Mouse (Mus musculus): Measurements from ENCODE around the gene Zbtb16. TPM values are rescaled to one million over a fixed set of nuclear protein-coding genes. Genes with fewer than 3 reads are reported as not detected.

The Zbtb16 gene
- polyA plus RNA-seq, 1 experiment, result 1.2 TPM

DNA sequence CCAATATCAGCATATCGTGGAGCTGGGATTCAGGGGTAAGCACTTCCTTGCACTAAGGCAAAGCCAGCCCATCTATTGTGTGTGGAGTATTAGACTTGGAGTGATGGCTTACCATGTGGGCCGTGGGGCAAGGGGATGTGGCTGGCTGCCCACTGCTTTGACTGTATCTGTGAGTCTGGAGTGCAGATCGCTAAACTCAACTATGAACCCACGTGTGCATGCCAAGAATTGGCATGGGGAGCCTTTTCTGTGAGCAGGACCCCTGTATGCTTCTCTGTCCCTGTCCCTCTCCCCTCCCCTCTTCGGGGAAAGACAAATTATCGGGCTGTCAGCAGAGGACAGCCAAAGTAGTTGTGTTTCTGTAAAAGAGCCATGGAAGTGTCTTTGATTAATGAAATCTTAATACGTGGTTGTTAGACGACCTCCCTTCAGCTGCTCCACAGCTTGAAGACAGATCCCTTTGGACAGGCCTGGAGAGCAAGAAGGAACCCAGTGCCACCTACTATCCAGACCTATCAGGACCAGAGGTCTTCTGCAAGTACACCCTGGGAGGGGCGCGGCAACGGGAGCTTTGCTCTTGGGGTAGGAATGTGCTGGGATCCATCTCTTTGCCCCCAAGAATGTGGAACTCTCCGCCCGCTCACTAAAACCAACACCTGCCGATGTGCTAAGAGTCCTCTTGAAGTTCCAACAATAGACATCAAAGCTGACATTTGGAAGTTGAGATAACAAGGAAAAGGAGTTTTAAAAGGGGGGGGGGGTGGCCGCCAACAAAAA lies 53.5 kb downstream of the Zbtb16 start:
- 55% methylated on average over 15 of the region's 15 CpGs for WGBS
- DNase-seq (ENCODE audit: low read depth, low spot score), result no peak

DNA sequence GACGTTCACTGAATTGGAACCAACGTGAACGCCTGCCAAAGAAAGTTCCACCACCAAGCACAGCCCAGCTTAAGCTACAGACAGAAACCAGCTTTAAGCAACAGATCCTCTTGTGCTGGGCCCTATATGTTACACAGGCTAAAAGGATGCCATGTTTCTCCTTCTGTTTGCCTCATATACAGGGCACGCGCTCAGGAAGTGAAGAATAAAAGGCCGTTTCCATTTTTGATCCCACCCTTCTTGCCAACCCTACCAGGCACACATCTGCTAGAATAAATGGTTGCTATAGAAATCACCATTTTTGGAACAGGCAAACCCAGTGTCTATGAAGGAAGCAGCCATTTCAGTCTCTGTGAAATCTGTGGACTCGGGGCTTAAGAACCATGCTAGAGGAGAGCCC lies 59.8 kb downstream of the Zbtb16 start:
- no peak for DNase-seq (ENCODE audit: low read depth, low spot score)
- 89% methylated on average over 7 of the region's 7 CpGs for WGBS

DNA sequence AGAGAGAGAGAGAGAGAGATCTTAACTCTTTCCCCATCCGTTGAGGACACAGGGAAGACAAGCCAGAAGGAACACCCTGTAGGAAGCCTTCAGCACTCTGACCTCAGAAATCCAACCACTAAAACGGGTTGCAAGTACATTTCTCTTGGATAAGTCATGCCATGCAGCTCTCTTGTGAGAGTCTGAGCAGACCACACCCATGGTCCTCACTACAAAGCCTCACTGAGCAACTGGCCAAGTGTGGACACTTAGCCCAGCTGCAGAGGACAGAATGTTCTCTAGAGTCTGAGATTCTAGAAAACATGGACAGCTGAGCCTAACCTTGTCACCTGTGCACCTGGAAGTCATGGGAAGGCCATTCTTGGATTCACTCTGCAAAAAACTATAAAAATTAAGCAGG lies 60.5 kb downstream of the Zbtb16 start:
- no peak for DNase-seq (ENCODE audit: low read depth, low spot score)

DNA sequence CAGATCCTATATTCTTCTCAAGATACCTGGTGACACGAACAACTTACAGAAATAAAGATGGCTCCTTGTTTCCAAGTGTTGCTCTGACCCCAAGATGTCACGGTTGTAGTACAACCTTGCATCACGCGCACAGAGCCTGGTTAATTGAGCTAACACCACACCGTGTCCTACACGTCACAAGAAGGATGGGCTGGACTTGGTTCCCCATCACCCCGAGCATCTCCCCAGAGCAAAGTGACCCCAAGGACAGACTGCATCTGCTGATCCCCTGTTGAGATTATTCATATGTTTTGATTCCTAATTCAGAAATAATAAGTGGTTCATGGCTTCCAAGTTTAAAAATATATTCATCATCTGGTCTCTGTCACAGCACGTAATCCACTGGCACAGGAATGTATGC lies 62.3 kb downstream of the Zbtb16 start:
- 90% methylated on average over 8 of the region's 8 CpGs for WGBS
- no peak for DNase-seq (ENCODE audit: low read depth, low spot score)

More for the DNA sequence above, 60.5 kb downstream of the Zbtb16 start:
- WGBS, result 36% methylated on average over 2 of the region's 2 CpGs

DNA sequence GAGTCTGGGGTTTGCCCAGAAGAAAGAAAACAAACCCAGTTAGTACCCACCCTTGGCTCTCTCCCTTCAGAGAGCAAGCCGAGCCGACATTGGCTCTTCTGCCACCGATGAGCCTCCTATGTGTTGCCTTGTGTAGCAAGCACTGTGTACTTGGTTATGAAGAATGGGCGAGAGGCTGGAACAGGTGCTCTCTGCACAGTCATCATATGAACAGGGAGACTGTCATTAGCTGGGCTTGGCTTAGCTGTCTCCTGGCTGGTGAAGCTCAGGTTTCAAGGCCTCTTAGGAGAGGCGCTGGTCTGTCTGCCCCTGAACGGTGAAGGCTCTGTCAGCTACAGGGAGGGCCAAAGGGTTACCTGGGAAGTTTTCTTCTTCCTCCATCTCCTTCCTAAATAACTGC lies 62.9 kb downstream of the Zbtb16 start:
- no peak for DNase-seq (ENCODE audit: low read depth, low spot score)
- WGBS, result 77% methylated on average over 6 of the region's 6 CpGs

DNA sequence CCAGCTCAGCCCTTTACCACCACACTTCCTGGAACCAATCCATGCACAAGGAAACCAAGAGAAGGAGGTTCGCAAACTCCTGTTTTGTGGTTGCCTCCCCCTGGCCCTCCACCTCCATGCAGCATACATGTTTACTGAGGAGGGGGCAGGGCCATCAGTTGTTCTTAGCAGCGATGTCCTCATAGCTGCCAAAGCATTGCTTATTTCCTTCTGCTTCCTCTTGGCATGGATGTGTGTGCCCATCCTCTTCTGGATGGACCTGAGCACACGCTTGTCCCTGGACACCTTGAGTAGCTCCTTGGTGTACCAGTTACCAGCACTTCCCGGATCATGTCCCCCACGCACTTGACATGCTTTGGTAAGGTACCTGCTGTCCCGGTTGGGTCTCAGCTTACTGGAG lies 64.5 kb downstream of the Zbtb16 start:
- 80% methylated on average over 6 of the region's 6 CpGs for WGBS

DNA sequence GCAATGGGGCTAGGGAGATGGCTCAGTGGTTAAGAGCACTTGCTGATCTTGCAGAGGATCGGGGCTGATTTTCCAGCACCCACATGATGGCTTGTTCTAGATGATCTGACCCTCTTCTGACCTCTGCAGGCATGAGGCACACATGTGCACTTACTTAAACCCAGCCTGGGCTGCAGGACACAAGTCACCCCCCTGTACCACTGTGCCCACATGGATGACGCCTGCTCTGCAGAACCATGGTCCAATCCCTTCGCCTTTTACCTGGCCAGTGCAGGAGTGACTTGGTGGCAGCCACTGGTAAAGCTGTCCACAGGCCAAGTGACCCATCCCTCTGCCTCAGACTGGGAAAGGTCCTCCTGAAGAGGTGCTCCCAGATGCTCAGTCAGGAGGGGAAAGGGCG lies 67.1 kb downstream of the Zbtb16 start:
- WGBS, result 88% methylated on average over 4 of the region's 4 CpGs
- no peak for DNase-seq (ENCODE audit: low read depth, low spot score)

More for the DNA sequence above, 64.5 kb downstream of the Zbtb16 start:
- no peak for DNase-seq (ENCODE audit: low read depth, low spot score)

DNA sequence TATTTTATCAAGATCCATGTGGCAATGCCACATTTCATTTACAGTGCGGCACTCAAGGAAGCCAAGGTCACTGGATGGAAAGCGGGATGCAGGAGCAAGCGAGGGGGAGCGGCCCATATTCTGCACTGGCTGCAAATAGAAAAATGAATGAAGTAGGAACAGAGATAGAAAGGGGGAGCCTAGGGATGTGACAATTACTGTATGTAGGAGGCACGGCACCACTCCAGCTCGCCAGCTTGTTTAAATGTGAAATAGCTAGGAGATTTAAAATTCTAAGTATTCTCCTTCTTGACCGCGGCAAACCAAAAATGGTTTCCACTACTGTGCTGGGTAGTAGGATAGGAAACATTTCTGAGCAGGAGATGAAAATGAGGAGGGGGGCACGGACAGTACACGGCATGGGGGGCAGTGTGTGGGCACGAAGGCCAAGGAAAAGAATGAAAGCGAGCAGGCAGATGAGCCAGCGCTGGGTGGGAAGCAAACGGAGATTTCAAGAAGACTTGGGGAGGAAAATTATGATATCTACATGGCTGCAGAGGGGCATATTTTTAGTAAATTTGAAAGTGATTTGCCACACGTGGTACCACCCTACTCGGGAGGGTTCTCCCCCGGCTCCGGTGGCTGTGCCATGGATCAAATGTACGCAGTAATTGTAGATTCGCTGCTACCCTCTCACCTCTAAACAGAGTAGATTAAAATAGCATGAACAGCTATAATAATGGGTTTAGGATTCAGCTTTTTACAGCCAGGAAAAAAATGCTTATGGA lies 68.2 kb downstream of the Zbtb16 start:
- DNase-seq (ENCODE audit: low read depth, low spot score), result no peak
- WGBS, result 87% methylated on average over 20 of the region's 20 CpGs

DNA sequence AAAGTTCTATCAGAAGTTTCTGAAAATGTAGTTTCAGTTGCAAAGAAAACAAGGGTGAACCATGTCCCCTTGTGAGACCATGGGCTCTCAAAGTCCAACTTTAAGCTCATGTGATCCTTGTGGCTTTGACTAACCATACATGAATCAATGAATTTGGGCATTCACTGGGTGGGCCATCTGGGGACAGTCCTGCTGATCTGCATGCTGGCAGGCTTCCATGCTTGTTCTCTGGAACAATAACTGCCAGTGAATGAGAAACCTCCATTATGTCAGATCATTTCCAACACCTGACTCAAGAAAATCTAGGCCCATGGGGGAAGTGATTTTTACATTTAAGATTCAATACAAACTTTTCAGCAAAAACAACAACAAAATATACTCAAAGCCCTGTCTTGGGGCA lies 70.1 kb downstream of the Zbtb16 start:
- no peak for DNase-seq (ENCODE audit: low read depth, low spot score)

DNA sequence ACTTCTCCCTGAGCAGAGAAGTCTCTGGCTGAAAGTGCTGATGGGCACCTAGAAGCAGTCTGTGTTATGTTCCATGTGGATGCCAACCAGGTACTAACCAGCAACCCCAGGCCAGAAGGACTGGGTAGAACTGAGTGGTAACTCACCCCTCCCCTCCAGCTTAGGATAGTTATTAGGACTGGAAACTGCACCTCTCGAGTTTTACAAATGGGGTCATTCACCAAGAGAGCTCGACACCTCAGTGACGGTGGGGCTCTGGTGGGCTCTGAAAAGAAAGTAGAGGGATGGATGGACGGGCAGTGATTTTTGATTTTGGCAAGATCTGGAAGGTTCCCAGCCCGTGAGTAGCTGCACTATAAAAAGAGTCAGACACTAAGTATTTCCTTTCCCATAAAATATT lies 71.7 kb downstream of the Zbtb16 start:
- DNase-seq (ENCODE audit: low read depth, low spot score), result no peak
- WGBS, result 76% methylated on average over 5 of the region's 5 CpGs

DNA sequence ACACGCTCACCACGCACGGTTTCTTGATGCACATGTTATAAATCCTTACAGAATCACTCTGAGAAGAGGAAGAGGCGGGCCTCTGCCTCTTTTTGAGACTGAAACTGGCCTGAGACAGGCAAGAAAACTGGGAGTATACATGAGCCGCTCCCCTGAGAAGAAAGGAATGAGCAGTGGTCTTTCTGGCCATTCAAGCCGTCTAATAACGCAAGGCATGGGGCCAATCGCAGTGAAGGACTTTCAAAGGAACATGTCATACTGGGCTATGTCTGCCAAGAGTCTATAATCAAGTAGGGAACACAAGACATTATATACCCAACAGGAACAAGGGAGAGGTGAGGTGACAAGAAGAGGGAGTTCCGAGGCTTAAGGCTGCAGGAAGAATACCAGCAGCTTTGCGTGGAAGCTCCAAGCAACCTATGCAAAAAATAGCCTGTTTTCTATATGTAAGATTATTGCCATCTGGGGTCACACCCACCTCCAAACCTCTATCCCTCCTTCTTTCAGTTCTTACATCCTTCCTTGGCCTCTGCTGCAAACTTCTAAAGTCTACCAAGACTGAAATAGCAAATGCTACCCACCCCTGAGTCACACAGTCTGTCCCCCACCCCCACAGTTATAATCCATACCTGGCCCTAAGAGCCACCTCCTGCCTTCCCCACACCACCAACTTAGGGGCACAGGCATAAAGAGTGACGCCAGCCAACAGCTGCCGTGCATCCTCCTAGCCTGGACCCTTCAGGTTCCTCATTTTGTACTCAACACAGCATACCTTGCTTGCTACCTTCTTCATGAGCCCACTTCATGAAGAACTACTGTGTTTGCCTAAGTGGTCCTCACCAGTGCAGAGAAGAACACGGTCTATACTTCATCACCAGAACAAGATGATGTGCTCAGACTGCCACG lies 74.0 kb downstream of the Zbtb16 start:
- WGBS, result 90% methylated on average over 14 of the region's 14 CpGs
- DNase-seq (ENCODE audit: low read depth, low spot score), result no peak

DNA sequence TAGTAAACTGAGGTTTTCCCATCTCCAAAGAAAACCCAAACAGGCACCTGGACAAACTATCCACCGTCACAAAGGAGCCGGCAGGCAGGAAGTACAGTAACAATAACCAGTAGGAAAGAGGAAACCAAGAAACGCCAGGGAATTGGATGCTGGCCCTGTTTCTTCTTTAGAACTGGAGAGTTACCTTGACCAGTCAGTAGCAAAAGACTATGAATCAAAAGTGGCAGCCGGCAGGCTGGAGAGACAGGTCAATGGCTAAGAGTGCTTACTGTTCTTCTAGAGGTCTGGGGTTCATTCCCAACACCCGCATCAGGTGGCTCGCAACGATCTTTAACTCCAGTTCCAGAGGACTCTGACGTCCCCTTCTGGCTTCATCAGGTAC lies 74.9 kb downstream of the Zbtb16 start:
- 65% methylated on average over 8 of the region's 8 CpGs for WGBS
- no peak for DNase-seq (ENCODE audit: low read depth, low spot score)

DNA sequence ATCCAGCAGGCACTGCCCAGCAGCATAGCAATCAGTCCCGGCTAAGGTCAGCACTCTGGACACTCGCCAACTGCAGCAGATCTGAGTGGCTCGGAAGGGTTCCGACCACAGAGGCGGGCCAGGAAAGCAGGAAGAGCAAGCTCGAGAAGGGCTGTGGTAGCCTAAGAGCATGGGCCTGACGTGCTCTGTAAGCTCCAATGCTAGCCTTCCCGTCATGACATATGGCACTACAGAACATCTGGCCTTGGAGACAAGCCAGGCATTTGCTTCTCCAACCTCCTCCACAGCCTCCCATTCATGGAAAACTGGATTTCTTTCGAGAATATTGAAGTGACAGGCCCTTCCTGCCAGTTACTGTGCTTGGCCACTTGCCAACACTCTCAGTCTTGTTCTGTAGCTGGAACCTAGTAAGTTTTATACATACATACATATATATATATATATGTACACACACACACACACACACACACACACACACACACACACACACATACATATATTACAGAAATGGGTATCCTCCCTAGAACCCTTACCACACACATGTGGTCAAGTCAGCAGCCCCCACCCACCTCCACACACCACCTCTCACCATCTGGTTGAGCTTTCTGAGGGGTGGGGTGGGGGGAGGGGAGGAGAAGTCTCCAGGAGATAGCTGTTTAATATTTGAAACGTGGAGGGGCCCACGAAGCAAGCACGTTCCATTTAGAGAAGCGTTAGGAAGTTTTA lies 75.4 kb downstream of the Zbtb16 start:
- DNase-seq (ENCODE audit: low read depth, low spot score), result no peak
- 27% methylated on average over 13 of the region's 13 CpGs for WGBS

DNA sequence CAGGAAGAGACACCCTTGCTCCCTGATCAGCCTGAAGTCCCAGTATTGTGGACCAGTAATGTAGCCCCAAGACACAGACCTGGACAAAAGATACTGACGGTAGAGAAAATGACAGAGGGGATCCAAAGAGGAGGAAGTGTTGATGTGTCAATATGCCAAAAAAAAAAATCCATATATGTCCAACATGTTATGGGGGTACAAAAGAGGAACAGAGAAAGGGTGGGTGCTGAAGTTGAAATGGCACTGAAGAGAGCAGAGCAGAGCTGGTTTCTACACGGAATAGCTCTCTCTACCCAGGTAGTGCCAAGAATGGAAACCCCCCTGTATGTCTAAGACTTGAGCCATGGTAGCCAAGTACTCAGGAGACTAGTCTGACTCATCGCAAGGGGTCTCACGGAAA lies 76.9 kb downstream of the Zbtb16 start:
- 88% methylated on average over 4 of the region's 4 CpGs for WGBS
- no peak for DNase-seq (ENCODE audit: low read depth, low spot score)

DNA sequence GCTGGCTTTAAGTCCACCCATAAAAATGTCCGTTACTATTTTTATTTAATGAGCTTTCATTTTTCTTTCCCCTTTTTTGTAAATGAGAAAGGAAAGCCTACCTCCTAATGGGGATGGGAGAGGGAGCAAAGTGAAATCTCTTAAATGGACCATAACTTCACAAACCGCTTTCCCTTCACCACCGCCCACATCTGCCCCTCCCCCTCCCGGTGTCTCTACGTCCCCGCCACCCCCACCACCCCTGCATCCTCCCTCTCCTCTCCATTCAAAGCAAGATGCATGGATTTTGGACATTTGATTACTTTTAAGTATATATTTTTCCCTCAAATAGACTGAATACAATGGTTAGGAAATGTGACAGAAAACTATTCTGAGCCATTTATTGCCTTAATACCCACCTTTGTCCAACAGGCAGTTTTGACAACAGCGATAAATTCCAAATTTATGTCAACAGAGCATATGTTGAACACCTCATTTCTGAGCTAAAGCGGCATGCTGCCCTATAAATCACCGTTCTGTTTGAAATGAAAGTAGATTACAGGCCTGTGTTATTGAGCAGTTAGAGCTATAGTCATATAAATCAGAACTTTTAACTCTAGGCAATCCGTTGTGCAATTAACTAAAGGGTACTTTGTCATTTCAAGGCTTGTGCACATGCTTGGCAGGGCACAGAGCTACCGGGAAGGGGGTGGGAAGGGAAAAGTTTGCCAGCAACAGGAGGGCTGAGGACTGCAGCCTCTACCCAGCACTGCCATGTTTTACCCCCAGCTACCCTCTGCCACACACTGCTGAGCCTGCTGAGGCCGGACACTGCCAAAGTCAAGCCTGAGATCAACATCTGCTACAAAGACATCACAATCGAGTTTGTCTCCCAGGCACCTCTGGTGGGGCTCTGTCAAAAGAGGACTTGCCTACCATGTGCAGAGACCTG lies 78.1 kb downstream of the Zbtb16 start:
- 23% methylated on average over 13 of the region's 13 CpGs for WGBS

DNA sequence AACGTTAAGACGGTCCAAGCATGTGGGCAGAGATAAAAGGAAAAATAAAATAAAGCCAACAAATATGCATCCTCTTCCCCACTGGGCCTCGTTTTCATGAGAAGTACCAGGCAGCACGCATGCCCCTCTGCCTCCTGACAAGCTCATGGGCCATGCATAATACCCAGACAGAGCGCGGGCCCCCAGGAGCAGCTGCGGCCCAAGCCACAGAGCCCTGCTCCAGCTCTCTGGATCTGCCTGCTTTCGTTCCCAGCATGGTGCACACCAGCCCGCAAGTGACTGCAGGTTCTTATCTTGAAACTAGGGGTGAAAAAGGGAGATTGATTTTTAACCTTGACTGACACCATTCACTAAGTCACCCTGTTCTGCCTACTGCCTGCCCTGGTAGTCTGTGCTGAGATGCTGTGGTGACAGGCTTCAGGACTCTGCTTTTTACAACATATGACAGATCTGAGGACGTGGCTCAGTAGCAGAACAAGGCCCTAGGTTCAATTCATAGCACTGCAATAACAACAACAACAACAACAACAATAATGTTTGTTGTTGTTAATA lies 79.7 kb downstream of the Zbtb16 start:
- no peak for DNase-seq (ENCODE audit: low read depth, low spot score)
- 88% methylated on average over 10 of the region's 10 CpGs for WGBS

More for the DNA sequence above, 78.1 kb downstream of the Zbtb16 start:
- DNase-seq (ENCODE audit: low read depth, low spot score), result no peak

DNA sequence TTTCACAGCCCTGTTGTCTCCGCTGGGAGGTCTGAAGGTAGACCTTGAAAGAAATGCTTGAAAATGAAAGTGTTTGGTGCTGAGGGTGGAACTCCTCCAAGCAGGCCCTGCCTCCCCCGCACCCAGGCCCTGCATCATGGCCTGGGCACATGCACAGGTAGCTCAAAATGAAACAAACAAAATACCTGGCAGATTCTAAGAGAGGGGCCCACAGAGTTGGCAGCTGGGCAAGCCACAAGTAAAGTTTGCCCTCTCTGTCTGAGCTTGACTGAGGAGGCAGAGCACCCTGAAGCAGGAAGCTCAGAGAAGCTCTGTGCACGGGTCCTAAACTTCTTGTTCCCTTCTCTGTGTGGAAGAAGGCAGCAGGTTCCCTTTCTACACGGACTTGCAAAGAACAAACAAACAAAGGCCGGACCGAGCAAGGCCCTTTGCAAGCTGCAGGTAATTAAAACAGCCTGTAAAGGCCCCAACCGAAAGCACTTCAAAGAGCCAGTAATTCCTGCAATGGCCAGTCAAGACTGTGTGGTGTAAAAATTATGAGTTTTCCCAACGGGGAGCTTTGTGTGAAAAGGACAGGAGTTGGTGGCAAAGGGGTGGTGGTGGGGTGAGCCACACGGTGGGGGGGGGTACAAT lies 80.5 kb downstream of the Zbtb16 start:
- 32% methylated on average over 9 of the region's 9 CpGs for WGBS
- no peak for DNase-seq (ENCODE audit: low read depth, low spot score)

DNA sequence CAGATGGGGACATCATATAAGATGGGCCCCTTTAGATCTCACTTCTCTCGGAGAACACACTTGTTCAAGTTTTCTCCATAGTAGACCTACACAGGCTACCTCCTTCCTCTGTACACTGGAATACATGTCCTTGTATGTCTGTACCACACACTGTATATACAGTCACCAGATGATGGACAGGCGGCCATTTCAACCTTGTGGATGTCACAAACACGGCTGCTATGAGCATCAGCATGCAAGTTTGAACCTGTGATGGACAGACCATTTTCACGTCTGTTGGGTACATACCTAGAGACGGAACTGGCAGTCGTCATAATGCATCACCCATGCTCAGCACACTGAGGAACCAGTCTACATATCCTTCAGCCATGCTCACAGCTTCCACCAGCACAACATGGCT lies 81.6 kb downstream of the Zbtb16 start:
- WGBS, result 91% methylated on average over 6 of the region's 6 CpGs
- no peak for DNase-seq (ENCODE audit: low read depth, low spot score)
